Mouse (Mus musculus) embryonic fibroblast, embryonic 13.5 days (primary cell): ENCODE results near the gene D1Ertd622e.

Experiments used
- CTCF ChIP-seq: IDR thresholded peaks from 2 replicates; pipeline ENCODE4 v1.5.1; 2011; ENCODE audit warnings: mild to moderate bottlenecking, control low read depth, low read length, moderate library complexity, borderline replicate concordance; ENCODE audit not compliant: insufficient read depth
- POLR2A ChIP-seq: IDR thresholded peaks from 2 replicates; pipeline ENCODE4 v1.6.1; 2011; ENCODE audit warnings: low read depth, mild to moderate bottlenecking, control low read depth, low read length, moderate library complexity

GRCm38 (mm10) chr1:97698956-97699570, 37.2 kb upstream of the D1Ertd622e start:
- TF ChIP-seq POLR2A (no peak), CTCF (no peak)
